Mouse (Mus musculus): ENCODE data around the gene Ramp2. TPM values are rescaled to one million over a fixed set of nuclear protein-coding genes. Genes with fewer than 3 reads are reported as not detected.

Gene Ramp2
- polyA plus RNA-seq, 1 experiment from 2014 or later, result 21.8 TPM

Other genes with a start within 250 kb of the Ramp2 start
- 47.5 and 49.9 TPM in 2 replicates for gene Atp6v0a1, start 236.6 kb upstream of the Ramp2 start, polyA plus RNA-seq (2015; fragmentation: Nextera tagmentation; extraction: Ambion mirVana)
- 7.1 and 7.2 TPM in 2 replicates for gene Naglu, start 176.0 kb upstream of the Ramp2 start, polyA plus RNA-seq (2015; fragmentation: Nextera tagmentation; extraction: Ambion mirVana)
- 0.28 and 0.30 TPM in 2 replicates for gene Hsd17b1, start 167.6 kb upstream of the Ramp2 start, polyA plus RNA-seq (2015; fragmentation: Nextera tagmentation; extraction: Ambion mirVana)
- 20.1 and 20.5 TPM in 2 replicates for gene Coasy, start 163.5 kb upstream of the Ramp2 start, polyA plus RNA-seq (2015; fragmentation: Nextera tagmentation; extraction: Ambion mirVana)
- 23.8 and 24.5 TPM in 2 replicates for gene Mlx, start 158.8 kb upstream of the Ramp2 start, polyA plus RNA-seq (2015; fragmentation: Nextera tagmentation; extraction: Ambion mirVana)
- gene Psmc3ip, start 150.6 kb upstream of the Ramp2 start, polyA plus RNA-seq (2015; fragmentation: Nextera tagmentation; extraction: Ambion mirVana), result 11.7 and 11.8 TPM in 2 replicates
- 11.9 and 12.3 TPM in 2 replicates for gene Retreg3, start 126.1 kb upstream of the Ramp2 start, polyA plus RNA-seq (2015; fragmentation: Nextera tagmentation; extraction: Ambion mirVana)
- 34.3 and 36.6 TPM in 2 replicates for gene Tubg1, start 126.1 kb upstream of the Ramp2 start, polyA plus RNA-seq (2015; fragmentation: Nextera tagmentation; extraction: Ambion mirVana)
- 0.05 and 0.09 TPM in 2 replicates for gene Tubg2, start 90.1 kb upstream of the Ramp2 start, polyA plus RNA-seq (2015; fragmentation: Nextera tagmentation; extraction: Ambion mirVana)
- gene Cntnap1, start 75.5 kb upstream of the Ramp2 start, polyA plus RNA-seq (2015; fragmentation: Nextera tagmentation; extraction: Ambion mirVana), result 0.11 and 0.17 TPM in 2 replicates
- 1.1 and 1.7 TPM in 2 replicates for gene Plekhh3, start 74.7 kb upstream of the Ramp2 start, polyA plus RNA-seq (2015; fragmentation: Nextera tagmentation; extraction: Ambion mirVana)
- 0.05 and 0.08 TPM in 2 replicates for gene Ccr10, start 70.6 kb upstream of the Ramp2 start, polyA plus RNA-seq (2015; fragmentation: Nextera tagmentation; extraction: Ambion mirVana)
- gene Ezh1, start 19.6 kb upstream of the Ramp2 start, polyA plus RNA-seq (2015; fragmentation: Nextera tagmentation; extraction: Ambion mirVana), result 10.8 and 12.5 TPM in 2 replicates
- 72.2 and 75.2 TPM in 2 replicates for gene Vps25, start 7.7 kb downstream of the Ramp2 start, polyA plus RNA-seq (2015; fragmentation: Nextera tagmentation; extraction: Ambion mirVana)
- 4.3 and 5.4 TPM in 2 replicates for gene Wnk4, start 14.5 kb downstream of the Ramp2 start, polyA plus RNA-seq (2015; fragmentation: Nextera tagmentation; extraction: Ambion mirVana)
- gene Cntd1, start 33.0 kb downstream of the Ramp2 start, polyA plus RNA-seq (2015; fragmentation: Nextera tagmentation; extraction: Ambion mirVana), result 0.70 and 0.74 TPM in 2 replicates
- gene Coa3, start 33.1 kb downstream of the Ramp2 start, polyA plus RNA-seq (2015; fragmentation: Nextera tagmentation; extraction: Ambion mirVana), result 77.7 and 79.9 TPM in 2 replicates
- 89.6 and 93.6 TPM in 2 replicates for gene Becn1, start 56.3 kb downstream of the Ramp2 start, polyA plus RNA-seq (2015; fragmentation: Nextera tagmentation; extraction: Ambion mirVana)
- gene Psme3, start 70.2 kb downstream of the Ramp2 start, polyA plus RNA-seq (2015; fragmentation: Nextera tagmentation; extraction: Ambion mirVana), result 162 and 170 TPM in 2 replicates
- 1.5 and 1.8 TPM in 2 replicates for gene Aoc2, start 79.0 kb downstream of the Ramp2 start, polyA plus RNA-seq (2015; fragmentation: Nextera tagmentation; extraction: Ambion mirVana)
- gene Aoc3, start 84.6 kb downstream of the Ramp2 start, polyA plus RNA-seq (2015; fragmentation: Nextera tagmentation; extraction: Ambion mirVana), result 0.05 TPM in 2 replicates
- gene G6pc, start 121.5 kb downstream of the Ramp2 start, polyA plus RNA-seq (2015; fragmentation: Nextera tagmentation; extraction: Ambion mirVana), result 0.15 and 0.26 TPM in 2 replicates
- gene Aarsd1, start 171.6 kb downstream of the Ramp2 start, polyA plus RNA-seq (2015; fragmentation: Nextera tagmentation; extraction: Ambion mirVana), result 31.0 and 35.3 TPM in 2 replicates
- gene Gm27029, start 178.8 kb downstream of the Ramp2 start, polyA plus RNA-seq (2015; fragmentation: Nextera tagmentation; extraction: Ambion mirVana), result 2.2 TPM in 2 replicates
- gene Rundc1, start 179.1 kb downstream of the Ramp2 start, polyA plus RNA-seq (2015; fragmentation: Nextera tagmentation; extraction: Ambion mirVana), result 4.7 and 5.2 TPM in 2 replicates
- gene Ptges3l, start 179.3 kb downstream of the Ramp2 start, polyA plus RNA-seq (2015; fragmentation: Nextera tagmentation; extraction: Ambion mirVana), result 0.82 and 2.0 TPM in 2 replicates
- gene Rpl27, start 196.3 kb downstream of the Ramp2 start, polyA plus RNA-seq (2015; fragmentation: Nextera tagmentation; extraction: Ambion mirVana), result 138 and 160 TPM in 2 replicates
- 22.4 and 26.5 TPM in 2 replicates for gene Ifi35, start 202.4 kb downstream of the Ramp2 start, polyA plus RNA-seq (2015; fragmentation: Nextera tagmentation; extraction: Ambion mirVana)
- gene Rnd2, start 219.0 kb downstream of the Ramp2 start, polyA plus RNA-seq (2015; fragmentation: Nextera tagmentation; extraction: Ambion mirVana), result 1.4 and 1.7 TPM in 2 replicates
- gene Vat1, start 220.2 kb downstream of the Ramp2 start, polyA plus RNA-seq (2015; fragmentation: Nextera tagmentation; extraction: Ambion mirVana), result 10.2 and 12.3 TPM in 2 replicates

Data from liver, embryonic 16.5 days (tissue).